Mouse (Mus musculus) mesoderm, embryonic 11.5 days (tissue): ENCODE data around the gene Tmem63b.

Experiments used
- DNase-seq: peaks from one replicate; pipeline ENCODE4 v3.0.0-alpha.2; 2012; ENCODE audit warnings: low read depth, low spot score

Gene Tmem63b

DNA sequence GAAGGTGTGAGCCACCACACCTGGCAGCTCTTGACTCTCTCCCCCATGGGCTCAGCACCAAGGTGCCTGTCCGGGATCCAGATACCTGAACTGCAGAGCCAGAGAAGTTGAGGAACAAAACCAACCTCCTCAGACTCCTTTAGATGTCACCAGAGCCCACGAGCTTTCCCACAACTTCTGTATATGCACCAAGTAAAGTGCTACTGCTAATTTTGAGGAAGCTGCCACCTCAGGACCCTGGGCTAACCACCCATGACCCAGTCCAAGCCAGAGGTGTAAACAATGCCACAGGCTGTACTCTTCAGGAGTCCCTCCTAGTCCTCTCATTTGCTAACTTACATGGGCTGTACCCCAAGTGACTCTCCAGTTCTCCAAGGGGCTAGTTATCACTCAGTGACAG, 14.1 kb downstream of the Tmem63b start:
- no peak for DNase-seq

DNA sequence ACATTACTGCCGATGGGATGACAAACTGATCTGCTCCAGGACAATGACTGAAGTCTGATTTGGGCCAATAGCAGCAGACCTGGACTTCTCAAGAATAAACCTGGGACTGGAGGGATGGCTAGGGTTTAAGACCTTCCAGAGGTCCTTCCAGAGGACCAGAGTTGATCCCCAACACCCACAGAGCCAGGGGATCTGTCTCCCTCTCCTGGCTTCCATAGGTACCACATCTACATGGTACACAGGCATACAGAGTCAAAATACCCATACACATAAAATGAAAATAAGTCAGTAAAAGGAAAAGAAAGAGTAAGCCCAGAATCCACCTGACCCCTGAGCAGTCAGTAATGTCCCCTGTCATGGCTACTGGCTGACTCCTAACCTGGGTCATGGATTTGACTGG, 14.9 kb downstream of the Tmem63b start:
- DNase-seq: no peak

DNA sequence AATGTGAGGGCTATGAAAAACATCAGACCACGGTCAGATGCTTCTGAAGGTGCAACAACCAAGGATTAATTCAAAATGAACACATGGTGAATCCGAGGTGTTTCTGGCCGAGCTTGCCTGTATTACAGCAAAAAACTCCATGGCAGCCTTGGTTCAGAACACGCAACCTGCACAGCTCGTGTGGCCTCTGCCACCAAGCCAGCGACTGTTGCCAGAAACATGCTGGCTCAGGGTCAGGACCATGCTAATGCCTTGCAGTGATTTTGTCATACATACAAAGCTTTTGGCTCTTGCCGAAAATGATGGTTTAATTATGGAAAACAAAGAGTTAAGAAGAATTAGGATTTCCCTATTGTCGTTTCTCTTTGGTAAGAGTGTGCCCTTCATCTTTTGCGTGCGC, 18.7 kb downstream of the Tmem63b start:
- no peak for DNase-seq

DNA sequence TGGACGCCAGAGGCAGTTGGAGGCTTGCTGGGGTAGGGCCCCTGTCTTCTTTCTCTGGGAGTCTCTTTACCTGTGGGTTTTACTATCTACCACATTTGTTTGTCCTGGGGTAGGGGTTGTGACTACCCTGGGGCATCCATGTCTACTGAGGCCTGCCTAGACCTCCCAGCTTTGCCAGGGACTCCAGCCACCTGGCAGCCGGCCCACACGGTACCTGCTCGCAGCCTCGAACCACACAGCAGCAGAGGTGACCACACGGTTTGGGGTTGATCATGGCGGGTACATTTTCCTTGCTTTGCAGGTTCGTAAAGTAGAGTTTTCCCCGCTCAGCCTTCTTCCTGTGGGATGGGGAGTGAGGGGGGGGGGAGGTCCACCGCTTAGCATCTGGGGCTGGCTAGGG, 19.2 kb downstream of the Tmem63b start:
- DNase-seq: no peak

DNA sequence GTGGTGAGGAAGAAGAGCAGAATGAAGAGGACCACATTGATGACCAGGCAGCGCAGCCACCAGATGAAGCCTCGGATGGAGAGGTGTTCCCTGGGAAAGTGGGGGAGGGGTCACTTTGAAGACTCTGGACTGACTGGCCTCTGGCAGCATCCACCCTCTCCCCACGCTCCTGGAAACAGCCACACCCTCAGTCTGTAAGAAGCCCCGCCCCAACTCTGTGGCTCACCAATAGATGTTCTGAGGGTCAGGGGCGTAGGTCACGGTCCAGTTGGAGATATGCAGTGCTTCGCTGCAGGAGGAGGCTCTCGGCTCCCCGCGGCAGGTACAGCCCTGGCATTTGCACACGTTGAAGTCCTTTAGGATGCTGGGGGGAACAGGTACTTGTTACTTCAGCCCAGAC, 20.6 kb downstream of the Tmem63b start:
- DNase-seq: no peak

DNA sequence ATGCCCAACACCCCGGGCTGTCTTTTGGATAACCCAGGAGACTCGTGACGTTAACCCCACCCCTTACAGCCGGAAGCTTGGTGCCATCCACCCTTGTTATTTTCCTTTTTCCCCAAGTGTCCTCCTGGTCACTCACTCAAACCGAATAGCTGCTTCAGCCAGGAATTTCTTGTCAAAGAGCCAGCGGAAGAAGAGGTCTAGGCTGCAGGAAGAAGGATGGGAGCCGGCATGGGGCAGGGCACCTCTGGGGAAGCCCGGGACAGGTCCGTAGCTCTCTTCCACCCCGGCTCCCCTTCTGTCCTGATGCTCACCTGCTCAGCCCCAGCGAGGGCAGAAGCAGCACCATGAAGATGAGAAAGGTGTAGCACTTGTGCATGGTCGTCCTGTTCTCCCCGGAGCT, 22.1 kb downstream of the Tmem63b start:
- no peak for DNase-seq

DNA sequence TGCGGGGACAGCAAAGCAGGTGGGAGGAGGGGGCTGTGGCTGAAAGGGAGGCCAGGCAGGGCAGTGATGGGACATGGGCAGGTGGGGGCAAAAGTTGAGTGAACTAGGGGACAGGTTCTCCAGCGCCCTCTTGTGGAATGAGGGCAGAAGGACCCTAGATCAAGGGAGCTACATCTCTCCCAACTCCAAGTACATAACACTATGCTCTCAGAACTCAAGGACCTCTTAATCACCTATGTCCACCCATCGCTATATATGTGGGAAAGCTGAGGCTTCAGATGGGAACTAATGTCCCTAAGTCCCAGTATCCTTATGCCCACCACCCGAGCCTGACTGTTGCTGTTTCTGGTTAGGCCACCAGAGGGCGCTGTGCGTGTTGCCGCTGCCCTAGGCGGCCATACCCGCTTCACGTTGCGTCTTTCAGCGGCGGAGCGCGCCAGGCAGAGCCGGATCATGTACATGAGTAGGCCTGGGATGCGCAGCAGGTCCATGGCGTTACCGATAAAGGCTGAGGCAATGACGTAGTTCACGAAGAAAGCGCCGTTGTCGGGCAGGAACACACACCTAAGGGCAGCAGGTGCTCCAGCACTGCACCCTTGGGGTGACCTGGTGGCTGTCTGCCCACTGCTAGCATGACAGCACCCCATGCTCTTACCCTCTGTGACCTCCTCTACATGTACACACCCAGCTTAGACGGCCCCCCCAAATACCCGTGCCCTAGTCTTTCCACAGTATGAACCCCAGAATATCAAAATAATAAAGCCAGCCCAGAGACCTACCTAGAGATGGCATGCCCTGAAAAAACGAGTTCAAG, 23.4 kb downstream of the Tmem63b start:
- DNase-seq: peak; percentile 84

DNA sequence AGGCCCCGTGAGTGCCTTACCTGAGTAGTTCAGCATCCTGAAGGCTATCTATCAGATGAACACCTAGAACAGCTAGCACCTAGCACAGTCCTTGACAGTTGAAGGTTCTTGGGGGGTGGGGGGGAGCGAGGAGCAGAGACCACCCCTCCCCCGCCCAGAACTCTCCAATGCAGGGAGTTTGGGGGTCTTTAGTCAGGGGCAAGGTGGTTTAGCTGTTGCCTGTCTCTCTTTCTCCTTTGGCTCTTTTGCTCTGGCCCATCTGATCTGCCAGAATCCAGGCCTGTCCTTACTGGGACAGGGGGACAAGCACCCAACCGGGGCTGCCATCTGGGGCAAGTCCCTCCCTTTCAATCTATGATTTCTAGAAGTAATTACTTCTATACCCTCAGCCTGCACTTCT, 27.5 kb downstream of the Tmem63b start, which contains the start of gene Capn11:
TSS of gene Capn11 (minus strand) at position 101 of the 400 bp plus-strand sequence.
- no peak for DNase-seq

DNA sequence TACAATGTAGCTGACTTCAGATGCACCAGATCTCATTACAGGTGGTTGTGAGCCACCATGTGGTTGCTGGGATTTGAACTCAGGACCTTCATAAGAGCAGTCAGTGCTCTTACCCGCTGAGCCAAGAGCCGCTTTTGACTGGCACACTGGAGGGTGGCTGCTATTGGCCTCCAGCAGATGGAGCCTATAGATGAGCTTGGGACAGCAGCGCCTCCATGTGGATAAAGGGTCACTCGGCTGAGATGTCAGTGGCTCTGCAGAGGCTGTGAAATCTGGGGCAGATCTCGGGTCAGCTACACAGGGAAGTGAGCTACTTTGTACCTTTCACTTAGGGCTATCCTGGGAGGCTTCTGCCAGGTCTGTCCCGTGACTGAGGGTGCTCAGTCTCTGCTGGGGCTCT, 30.9 kb downstream of the Tmem63b start:
- DNase-seq: peak; percentile 27

DNA sequence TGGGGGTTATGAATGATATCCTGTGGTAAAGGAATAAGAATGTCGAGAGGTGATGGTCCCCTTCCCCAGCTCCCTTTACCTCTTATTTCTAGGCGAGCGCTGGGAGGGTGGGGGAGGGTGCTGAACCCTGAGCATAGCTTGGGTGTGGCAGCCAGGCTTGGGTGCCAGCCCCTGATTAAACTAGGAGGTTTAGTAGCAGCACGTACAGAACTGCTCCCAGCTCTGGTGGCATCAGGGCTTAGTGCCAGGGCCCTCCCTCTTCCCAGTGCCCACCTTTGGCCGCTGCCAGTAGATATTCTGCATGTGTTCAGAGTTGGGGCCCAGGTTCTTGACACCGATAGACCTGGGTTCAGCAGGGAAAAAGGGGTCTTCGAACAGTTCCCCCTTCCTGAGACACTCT, 33.5 kb downstream of the Tmem63b start:
- no peak for DNase-seq

DNA sequence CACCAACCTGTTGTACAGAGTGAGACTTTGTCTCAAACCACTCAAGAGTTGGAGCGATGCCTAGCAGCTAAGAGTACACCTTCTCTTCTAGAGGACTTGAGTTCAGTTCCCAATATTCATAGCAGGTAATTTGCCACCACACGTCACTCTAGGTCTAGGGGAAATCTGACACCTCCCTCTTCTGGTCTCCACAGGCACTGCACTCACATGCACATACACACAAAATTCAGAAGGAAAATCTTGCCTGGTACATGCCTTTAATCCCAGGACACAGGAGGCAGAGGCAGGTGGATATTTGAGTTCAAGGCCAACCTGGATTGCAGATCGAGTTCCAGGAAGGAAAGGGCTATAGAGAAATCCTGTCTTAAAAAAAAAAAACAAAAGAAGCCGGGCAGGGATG, 42.5 kb downstream of the Tmem63b start:
- no peak for DNase-seq

DNA sequence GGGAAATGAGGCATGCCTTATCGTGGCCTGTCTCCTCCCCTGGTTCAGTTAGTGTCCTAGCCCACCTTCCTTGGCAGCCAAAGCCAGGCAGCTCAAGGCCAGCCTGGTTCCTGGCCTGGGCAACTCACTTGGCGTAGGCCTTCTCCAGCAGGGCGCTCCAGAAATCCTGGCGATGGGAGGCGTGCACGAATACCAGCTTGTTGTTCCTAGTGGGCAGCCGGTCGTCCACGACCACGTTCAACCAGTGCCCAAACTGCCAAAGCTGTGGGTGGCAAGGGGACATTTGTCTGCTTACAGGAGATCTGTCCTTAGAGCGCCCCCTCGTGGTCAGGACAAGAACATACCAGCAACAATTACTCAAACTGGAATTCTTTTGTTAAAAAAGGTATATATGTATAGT, 44.0 kb downstream of the Tmem63b start:
- DNase-seq: peak; percentile 76

DNA sequence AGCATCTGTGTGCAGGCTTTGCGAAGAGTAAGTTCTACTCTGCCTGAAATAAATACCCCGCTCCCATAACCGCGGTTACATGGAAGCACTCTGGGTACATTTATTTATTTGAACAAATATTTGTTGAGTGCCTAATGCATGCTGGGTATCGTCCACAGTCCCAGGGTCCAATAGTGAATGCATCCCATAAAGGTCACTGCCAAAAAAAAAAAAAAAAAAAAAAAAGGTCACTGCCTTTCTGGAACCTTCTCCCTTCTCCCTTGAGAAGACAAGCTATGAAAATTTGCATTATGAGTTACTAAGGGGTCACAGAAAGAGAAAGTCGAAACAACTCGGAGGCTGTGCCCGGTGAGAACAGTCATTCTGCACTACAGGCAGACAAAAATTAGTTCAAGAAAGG, 44.7 kb downstream of the Tmem63b start:
- DNase-seq: no peak

DNA sequence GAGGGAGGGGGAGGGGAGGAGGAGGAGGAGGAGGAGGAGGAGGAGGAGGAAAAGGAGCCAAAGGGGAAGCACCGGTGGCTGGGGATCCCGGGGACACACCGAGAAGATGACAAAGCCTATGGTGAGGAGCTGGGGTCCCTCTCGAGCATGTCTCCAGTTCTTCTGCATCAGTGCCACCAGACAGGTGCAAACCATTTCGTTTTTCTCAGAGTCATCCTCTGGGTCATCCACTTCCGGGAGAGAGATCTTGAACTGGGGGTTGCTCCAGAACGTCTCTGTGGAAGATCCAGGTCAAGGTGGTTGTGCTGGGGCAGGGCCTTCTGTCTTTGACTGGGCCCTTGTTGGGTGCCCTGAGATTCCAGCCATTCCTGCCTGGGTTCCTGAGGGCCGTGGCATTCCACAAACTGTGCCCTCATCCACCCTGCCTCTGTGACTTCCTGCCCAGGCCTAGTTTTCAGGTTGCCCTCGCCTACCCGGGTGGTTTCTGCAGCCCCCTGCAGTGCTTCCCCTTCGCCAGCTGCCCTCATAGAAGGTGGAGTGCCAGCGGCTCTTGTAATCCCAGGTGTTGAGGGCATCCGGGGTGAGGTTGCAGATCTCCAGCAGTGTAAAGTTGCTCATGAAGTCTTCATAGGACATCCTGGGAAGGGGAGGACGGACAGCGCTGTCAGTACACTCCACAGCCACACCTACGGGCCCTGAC, 48.0 kb downstream of the Tmem63b start:
- no peak for DNase-seq

DNA sequence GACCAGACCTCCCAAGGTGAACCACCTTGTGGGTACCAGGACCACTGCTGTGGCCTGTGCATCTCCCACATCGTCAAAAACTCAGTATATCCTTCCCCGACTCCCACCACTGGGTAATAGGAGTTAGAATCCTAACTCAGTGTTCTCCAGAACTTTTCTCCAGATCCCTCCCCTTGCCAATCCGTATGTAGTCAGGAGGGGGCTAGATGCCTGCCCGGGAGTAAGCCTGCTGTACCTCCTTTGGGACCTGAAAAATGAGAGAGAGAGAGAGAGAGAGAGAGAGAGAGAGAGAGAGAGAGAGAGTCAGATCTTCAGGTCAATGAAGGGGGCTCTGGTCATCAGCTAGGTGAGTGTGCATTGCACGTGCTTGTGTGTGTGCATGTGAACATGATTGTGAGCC, 52.7 kb downstream of the Tmem63b start:
- no peak for DNase-seq

DNA sequence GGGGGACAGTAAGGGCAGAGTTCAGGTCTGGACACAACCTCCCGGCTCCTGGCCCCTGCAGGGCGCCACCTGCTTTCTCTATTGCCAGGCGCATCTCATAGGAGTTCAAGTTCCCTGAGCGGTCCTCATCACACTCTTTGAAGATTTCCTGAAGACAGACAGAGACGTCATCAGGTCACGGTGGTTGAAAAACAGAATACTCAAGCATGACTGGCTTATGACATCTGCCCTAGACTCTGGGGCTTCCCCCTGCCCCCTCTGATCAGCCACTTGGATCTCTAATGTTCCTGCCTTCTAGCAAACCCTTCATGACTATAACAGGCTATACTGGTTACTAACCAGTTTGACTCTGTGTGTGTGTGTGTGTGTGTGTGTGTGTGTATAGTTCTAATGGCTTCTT, 54.8 kb downstream of the Tmem63b start:
- DNase-seq: no peak

DNA sequence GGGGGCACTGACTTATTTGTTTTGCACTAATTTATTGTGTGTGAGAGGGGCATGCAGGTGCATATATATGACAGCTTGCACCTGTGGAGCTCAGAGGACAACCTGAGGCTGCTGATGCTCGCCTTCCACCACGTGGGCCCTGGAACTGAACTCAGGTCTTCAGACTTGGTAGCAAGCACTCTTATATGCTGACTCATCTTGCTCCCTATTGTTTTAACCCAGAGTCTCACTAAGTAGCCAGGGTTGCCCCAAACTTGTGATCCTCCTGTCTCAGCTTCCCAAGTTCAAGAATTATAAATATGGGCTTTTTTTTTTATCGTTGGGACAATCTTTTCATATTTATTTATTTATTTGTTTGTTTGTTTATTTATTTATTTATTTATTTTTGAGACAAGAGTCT, 55.7 kb downstream of the Tmem63b start:
- DNase-seq: no peak

DNA sequence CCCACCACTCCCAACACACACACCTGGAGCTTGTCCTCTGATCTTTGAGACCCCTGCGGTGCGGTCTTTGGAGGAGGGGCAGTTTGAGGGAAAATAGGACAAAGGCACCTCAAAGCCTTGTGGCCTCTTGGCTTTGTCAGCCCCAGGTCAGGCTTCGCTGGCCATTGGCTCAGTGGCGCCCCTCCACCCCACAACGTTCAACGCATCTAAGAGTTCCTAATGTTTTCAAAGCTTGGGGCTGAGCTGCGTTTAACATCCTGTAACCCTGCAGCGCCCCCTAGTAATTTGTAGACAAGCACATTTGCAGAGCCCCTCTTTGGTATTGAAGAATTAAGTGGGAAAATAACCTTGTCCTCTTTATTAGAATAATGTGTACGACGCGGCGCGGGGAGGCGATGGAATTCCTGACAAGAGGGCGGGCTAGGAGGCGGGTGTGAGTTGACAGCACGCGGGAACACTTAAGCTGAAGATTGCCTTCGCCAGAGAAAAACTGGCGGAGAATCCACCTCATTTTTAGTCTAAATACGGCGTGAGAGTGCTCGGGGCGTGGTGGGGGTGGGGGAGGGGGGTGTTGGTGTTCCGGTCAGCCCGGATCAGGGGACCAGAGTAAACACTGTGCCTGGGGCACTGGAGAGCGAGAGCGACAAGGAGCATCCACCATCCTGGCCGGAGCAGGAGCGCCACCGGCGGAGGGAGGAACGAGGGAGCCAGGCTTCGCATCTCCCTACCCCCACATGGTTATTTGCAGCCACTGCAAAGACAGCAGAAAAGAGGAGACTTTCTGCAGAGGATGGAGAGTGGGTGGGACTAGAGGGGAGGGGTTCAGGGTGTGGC, 56.6 kb downstream of the Tmem63b start:
- peak; percentile 67 for DNase-seq

DNA sequence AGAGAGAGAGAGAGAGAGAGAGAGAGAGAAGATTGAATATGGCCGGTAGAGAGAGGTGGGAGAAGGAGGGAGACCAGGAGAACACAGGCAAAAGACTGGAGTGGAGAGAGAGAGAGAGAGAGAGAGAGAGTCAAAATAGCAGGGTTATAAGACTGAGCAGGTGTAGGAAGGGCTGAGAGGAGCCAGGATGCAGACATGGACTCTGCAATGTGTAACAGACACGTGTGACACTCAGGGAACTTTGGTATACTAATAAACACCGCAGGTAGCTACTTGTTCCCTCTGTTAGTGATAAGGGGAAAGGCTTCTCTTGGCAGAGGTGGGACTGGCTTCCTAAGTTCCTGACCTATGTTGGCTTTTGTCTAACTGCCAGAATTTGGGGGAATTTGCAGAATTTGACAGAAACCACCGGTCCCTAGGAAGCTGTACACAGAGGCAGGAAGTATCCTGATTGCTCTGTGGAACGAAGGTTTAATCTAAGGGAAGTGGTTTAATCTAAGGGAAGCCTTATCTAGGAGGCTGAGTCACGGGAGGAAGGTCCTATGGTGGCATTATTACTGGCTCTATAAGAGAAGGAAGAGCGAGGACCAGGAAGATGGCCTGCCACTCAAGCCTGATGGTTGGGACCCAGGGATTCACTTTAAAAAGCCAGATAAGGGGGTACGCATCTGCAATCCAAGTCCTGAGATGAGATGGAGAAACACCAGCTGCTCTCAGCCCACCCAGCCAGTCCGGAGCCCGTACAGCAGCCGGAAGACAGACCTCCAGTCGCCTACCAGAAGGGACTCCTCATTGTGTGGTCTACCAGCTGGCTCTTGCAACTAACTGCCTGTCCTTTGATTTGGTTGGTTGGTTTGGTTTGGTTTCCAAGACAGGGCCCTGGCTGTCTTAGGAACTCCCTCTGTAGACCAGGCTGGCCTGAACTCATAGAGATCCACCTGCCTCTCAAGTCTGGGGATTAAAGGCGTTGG, 57.5 kb downstream of the Tmem63b start:
- no peak for DNase-seq

DNA sequence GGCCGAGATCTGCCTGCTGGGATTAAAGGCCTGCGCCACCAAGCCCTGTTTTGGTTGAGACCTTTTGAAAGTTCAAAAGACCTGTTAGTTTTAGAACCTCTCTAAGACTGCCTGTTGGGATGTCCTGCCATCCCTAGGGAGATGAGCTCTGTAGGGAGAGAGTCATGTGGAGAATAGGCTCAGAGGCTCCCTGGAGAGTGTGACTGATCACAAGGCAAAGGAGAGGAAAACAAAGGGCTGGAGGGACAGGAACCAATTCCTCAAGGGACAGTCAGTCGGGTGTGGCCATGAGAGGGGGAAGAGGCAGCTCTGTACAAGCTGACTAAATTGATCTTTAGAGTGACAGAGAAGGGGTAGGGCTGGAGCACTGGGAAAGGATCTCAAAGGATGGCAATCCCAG, 58.5 kb downstream of the Tmem63b start:
- DNase-seq: no peak

DNA sequence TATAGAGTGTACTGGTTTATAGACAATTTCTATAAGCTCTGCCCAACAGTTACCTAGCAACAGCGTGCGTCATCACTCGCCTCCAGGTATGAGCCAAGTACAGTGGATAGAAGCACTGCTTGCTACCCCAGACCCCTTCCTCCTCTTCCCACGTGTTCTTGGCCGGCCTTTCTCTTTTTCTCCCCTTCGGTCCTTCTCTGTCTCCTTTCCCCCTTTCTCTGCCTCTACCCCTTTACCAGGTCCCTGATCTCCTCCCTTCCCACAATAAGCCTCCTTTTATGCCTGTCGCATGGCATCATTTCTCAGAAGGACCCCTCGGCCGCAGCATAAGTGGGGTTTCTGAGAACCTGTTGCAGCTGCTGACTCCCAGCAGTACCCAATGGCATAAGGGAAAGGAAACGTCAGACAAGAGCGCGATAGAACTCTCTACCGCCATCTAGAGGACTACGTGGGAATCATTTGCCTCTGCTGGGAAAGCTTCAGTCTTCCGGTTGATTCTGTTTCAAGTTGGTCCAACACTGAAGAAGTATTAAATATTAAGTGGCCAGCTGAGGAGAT, 60.0 kb downstream of the Tmem63b start:
- peak; percentile 91 for DNase-seq
